Mouse (Mus musculus): ENCODE data around the gene Ffar4. TPM values are rescaled to one million over a fixed set of nuclear protein-coding genes. Genes with fewer than 3 reads are reported as not detected.

The Ffar4 gene
- polyA plus RNA-seq (2012; fragmentation: generic; extraction: Trizol): not detected

GRCm38 (mm10) chr19:38096858-38097758 is at the start of gene Ffar4:
TSS of gene Ffar4 (plus strand) at chr19:38097071.
- TF ChIP-seq USF1 (IDR thresholded peaks at IDR 0.05; ENCODE audit: low read depth): no peak
- TF ChIP-seq CEBPB (IDR thresholded peaks at IDR 0.05; ENCODE audit: insufficient read depth, poor library complexity, severe bottlenecking): no peak
- TF ChIP-seq MYOG (IDR thresholded peaks at IDR 0.05; ENCODE audit: control insufficient read depth in 1 of 3, insufficient read depth in 1 of 3, insufficient read length in 2 of 3, low read depth in 2 of 3): no peak
- no peak for TF ChIP-seq TCF12 (IDR thresholded peaks at IDR 0.05; ENCODE audit: insufficient read depth, poor library complexity, severe bottlenecking)
- TF ChIP-seq MYOD1 (IDR thresholded peaks at IDR 0.05; ENCODE audit: control insufficient read depth in 1 of 3, insufficient read length in 2 of 3, low read depth in 2 of 3): peak in 1 of 3 experiments; percentile 16
- peak within 1 kb of the TSS; percentile 52 for H3K4me2 ChIP-seq (ENCODE audit: low read depth)
- H3K79me2 ChIP-seq (ENCODE audit: control insufficient read depth, insufficient read depth): no peaks in the 10 kb centered on the region
- H3ac ChIP-seq (ENCODE audit: control insufficient read depth, insufficient read length): no peak within 1 kb of the TSS
- H3K36me3 ChIP-seq (ENCODE audit: control insufficient read depth, insufficient read depth): no peaks in the 10 kb centered on the region
- H3K27me3 ChIP-seq (ENCODE audit: control insufficient read depth, insufficient read depth, insufficient read length): peaks cover 30% of the 10 kb centered on the region
- no peak within 1 kb of the TSS for H3K4me3 ChIP-seq

- H3K4me2 ChIP-seq (ENCODE audit: low read depth): no peak overlapping the region
- H3K36me3 ChIP-seq (ENCODE audit: control insufficient read depth, insufficient read depth): no peaks in the 10 kb centered on the region
- H3K4me3 ChIP-seq: no peak overlapping the region
- no peak overlapping the region for H3ac ChIP-seq (ENCODE audit: control insufficient read depth, insufficient read length)
- no peaks in the 10 kb centered on the region for H3K79me2 ChIP-seq (ENCODE audit: control insufficient read depth, insufficient read depth)
- TF ChIP-seq MAX (IDR thresholded peaks at IDR 0.05; ENCODE audit: low read depth): no peak
- no peak for TF ChIP-seq E2F4 (IDR thresholded peaks at IDR 0.05; ENCODE audit: insufficient read depth)
- no peak for TF ChIP-seq REST (IDR thresholded peaks at IDR 0.05; ENCODE audit: insufficient read depth, insufficient read length)
- no peak for TF ChIP-seq SRF (IDR thresholded peaks at IDR 0.05; ENCODE audit: control insufficient read depth, insufficient read length, low read depth)
- no peak for TF ChIP-seq MYOG (IDR thresholded peaks at IDR 0.05; ENCODE audit: control insufficient read depth in 1 of 3, insufficient read depth in 1 of 3, insufficient read length in 2 of 3, low read depth in 2 of 3)
- no peak for TF ChIP-seq MYOD1 (IDR thresholded peaks at IDR 0.05; ENCODE audit: control insufficient read depth in 1 of 3, insufficient read length in 2 of 3, low read depth in 2 of 3)
- no peaks in the 10 kb centered on the region for H3K27me3 ChIP-seq (ENCODE audit: control insufficient read depth, insufficient read depth, insufficient read length)
Observed at GRCm38 (mm10) chr19:38049686-38050085, 47.2 kb upstream of the Ffar4 start.

- H3K4me3 ChIP-seq: peak overlapping the region; percentile 66
- no peaks in the 10 kb centered on the region for H3K36me3 ChIP-seq (ENCODE audit: control insufficient read depth, insufficient read depth)
- no peaks in the 10 kb centered on the region for H3K27me3 ChIP-seq (ENCODE audit: control insufficient read depth, insufficient read depth, insufficient read length)
- TF ChIP-seq MYOG (IDR thresholded peaks at IDR 0.05; ENCODE audit: control insufficient read depth in 1 of 3, insufficient read depth in 1 of 3, insufficient read length in 2 of 3, low read depth in 2 of 3): no peak
- TF ChIP-seq SRF (IDR thresholded peaks at IDR 0.05; ENCODE audit: control insufficient read depth, insufficient read length, low read depth): no peak
- TF ChIP-seq POLR2A (IDR thresholded peaks at IDR 0.05; ENCODE audit: insufficient read length, low read depth): no peak
- no peak for TF ChIP-seq CEBPB (IDR thresholded peaks at IDR 0.05; ENCODE audit: insufficient read depth, poor library complexity, severe bottlenecking)
- H3ac ChIP-seq (ENCODE audit: control insufficient read depth, insufficient read length): no peak overlapping the region
- H3K79me2 ChIP-seq (ENCODE audit: control insufficient read depth, insufficient read depth): peaks cover 14% of the 10 kb centered on the region
- peak overlapping the region; percentile 94 for H3K4me2 ChIP-seq (ENCODE audit: low read depth)
Observed at GRCm38 (mm10) chr19:38053227-38054041, 43.4 kb upstream of the Ffar4 start.

GRCm38 (mm10) chr19:38054149-38054719 is 42.6 kb upstream of the Ffar4 start:
- H3K27me3 ChIP-seq (ENCODE audit: control insufficient read depth, insufficient read depth, insufficient read length): no peaks in the 10 kb centered on the region
- peaks cover 14% of the 10 kb centered on the region for H3K79me2 ChIP-seq (ENCODE audit: control insufficient read depth, insufficient read depth)
- peak overlapping the region; percentile 22 for H3ac ChIP-seq (ENCODE audit: control insufficient read depth, insufficient read length)
- TF ChIP-seq POLR2A (IDR thresholded peaks at IDR 0.05; ENCODE audit: insufficient read length, low read depth) (peak; percentile 52), MAX (IDR thresholded peaks at IDR 0.05; ENCODE audit: low read depth) (no peak), POLR2AphosphoS2 (IDR thresholded peaks at IDR 0.05; ENCODE audit: insufficient read length, low read depth) (peak; percentile 59)
- H3K36me3 ChIP-seq (ENCODE audit: control insufficient read depth, insufficient read depth): peaks cover 4% of the 10 kb centered on the region
- peak overlapping the region; percentile 94 for H3K4me2 ChIP-seq (ENCODE audit: low read depth)
- peak overlapping the region; percentile 66 for H3K4me3 ChIP-seq

- peak within 1 kb of the TSS; percentile 66 for H3K4me3 ChIP-seq
- peak; percentile 60 for TF ChIP-seq POLR2A (IDR thresholded peaks at IDR 0.05; ENCODE audit: insufficient read length, low read depth)
- TF ChIP-seq REST (IDR thresholded peaks at IDR 0.05; ENCODE audit: insufficient read depth, insufficient read length): no peak
- peak; percentile 97 for TF ChIP-seq E2F4 (IDR thresholded peaks at IDR 0.05; ENCODE audit: insufficient read depth)
- no peak for TF ChIP-seq USF1 (IDR thresholded peaks at IDR 0.05; ENCODE audit: low read depth)
- TF ChIP-seq POLR2AphosphoS2 (IDR thresholded peaks at IDR 0.05; ENCODE audit: insufficient read length, low read depth): peak; percentile 68
- H3K4me2 ChIP-seq (ENCODE audit: low read depth): peak within 1 kb of the TSS; percentile 94
- peaks cover 8% of the 10 kb centered on the region for H3K36me3 ChIP-seq (ENCODE audit: control insufficient read depth, insufficient read depth)
- H3ac ChIP-seq (ENCODE audit: control insufficient read depth, insufficient read length): peak within 1 kb of the TSS; percentile 22
- peaks cover 14% of the 10 kb centered on the region for H3K79me2 ChIP-seq (ENCODE audit: control insufficient read depth, insufficient read depth)
- no peaks in the 10 kb centered on the region for H3K27me3 ChIP-seq (ENCODE audit: control insufficient read depth, insufficient read depth, insufficient read length)
Observed at GRCm38 (mm10) chr19:38054720-38055192, 42.1 kb upstream of the Ffar4 start, which contains the start of gene Cep55. TSS of gene Cep55 (plus strand) at chr19:38055011.
